Mouse (Mus musculus) heart, postnatal 36 days (tissue): Measurements from ENCODE around the gene Chd1. TPM values are rescaled to one million over a fixed set of nuclear protein-coding genes. Genes with fewer than 3 reads are reported as not detected.

ENCODE experiments used
- DNase-seq, 2 experiments: peaks; one replicate each; pipeline ENCODE4 v3.0.0; 2021 to 2022
- intact Hi-C: fragments of 180-260 bp; cut with DNase I; formaldehyde crosslinking; loops from one replicate; pipeline ENCODE4 v1.15.1; 2025
- total RNA-seq, 2 experiments: library from RNA; stranded (reverse); gene quantifications; 2 replicates each; pipeline ENCODE4 v1.2.3; 2021

Gene Chd1
- 10 to 100 TPM; 20.6 to 20.8 TPM for total RNA-seq

GRCm38 (mm10) chr17:15704475-15705300 is at the start of gene Chd1:
Gene Chd1 (plus strand): TSS chr17:15704967.
- peak; percentile 87 to 96 for DNase-seq
- intact Hi-C loops: loop anchor here (2.0 to 10.0 kb wide), 5 partner anchors 14 to 300 kb away; partner anchors contain the start of gene Prdm9

DNA sequence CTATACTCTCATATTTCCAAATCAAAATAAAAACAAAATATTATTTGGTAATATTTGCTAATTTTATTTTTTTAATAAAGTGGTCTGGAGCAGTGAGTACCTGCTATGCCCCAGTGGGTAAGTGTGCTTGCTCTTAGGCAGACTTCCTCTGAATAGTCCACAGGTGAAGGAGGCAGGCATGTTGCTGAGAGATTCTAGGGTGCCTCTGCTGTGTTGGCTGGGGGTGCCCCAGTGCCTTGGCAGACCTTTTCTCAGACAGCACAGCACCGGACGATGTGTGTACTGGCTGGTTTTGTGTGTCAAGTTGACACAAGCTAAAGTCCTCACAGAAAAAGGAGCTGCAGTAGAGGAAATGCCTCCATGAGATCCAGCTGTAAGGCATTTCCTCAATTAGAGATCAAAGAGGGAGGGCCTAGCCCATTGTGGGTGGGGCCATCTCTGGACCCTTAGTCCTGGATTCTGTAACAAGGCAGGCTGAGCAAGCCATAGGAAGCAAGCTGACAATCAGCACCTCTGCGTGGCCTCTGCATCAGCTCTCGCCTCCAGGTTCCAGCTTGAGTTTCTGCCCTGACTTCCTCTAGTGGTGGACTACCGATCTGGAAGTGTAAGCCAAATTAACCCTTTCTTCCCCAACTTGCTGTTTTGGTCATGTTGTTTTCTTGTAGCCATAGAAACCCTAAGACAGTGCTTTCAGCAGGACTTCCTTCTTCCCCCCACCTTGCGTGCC is 47.7 kb upstream of the Chd1 start:
- intact Hi-C loops: no loop called here
- DNase-seq: peak; percentile 10 to 13

DNA sequence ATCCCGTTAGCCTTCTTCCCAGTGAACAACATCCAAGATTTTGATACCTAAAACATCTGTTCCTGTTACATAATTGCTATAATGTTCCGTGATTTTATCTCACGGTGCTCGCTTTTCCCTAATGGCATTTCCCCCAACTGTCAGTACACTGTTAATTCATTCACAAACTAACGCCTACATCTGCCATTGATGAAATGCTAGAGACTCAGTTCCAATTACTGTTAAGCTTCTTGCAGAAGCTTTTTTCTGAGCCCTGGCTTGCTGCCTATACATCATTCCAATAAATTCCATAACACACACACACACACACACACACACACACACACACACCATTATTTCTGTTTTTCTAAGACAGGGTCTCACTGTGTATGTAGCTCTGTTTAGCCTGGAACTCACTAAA is 31.9 kb upstream of the Chd1 start:
- intact Hi-C loops: no loop called here
- DNase-seq: no peak

DNA sequence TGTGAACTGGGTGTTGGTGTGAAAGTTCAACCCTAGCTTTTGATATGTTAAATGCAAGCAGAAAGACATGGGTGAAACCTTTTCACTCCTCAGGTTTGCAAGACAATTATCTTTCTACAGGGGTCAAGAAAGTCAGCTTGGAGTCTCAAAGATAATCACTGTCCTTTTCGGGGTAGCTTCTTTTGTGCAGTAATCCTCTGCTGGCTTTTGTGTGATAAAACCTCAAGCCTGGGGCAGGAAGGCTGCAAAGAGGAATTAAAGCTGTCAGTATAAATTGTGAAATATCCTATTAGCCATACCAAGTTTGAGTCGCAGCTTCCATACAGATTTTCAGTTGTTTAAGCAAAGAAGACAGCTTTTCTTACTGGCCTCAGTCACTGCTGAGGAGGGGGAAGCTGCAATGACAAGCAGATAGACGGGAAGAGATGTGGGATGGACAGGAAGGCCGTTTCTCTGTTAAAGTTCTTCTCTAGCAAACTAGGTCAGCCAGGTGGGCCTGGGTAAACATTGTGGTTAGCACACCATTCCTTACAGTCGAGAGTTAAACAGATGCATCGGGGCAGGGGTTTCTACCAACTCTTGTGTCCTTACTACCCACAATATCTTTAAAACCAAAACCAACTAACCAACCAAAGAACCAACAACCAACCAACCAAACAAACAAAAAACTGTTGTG is 26.7 kb upstream of the Chd1 start:
- intact Hi-C loops: no loop called here
- DNase-seq: no peak

DNA sequence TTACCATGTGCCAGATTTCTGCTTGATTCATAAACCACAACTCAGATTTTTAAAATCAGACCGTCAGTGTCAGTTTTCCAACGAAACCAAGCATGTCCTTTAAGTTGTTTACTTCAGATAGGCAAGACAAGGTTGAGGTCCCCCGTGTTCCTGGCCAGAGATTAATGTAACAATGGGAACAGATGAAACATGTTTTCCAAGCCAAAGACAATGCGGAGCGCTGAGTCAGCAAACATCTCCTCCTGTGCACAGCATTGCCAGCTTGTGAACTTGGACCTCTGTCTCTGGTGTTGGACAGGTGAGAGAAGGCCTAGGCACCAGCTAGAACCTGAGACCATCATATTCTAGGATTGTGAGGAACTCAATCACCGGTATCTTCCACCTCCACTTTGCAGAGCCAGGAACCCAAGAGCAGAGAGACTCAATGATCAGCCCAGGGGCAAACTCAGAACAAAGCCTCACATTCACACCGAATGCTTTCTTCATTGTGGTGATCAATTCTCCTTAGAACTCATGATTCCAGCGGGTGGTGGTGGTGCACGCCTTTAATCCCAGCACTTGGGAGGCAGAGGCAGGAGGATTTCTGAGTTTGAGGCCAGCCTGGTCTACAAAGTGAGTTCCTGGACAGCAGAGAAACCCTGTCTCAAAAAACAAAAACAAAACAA is 24.7 kb upstream of the Chd1 start:
- no peak for DNase-seq
- intact Hi-C loops: no loop called here

DNA sequence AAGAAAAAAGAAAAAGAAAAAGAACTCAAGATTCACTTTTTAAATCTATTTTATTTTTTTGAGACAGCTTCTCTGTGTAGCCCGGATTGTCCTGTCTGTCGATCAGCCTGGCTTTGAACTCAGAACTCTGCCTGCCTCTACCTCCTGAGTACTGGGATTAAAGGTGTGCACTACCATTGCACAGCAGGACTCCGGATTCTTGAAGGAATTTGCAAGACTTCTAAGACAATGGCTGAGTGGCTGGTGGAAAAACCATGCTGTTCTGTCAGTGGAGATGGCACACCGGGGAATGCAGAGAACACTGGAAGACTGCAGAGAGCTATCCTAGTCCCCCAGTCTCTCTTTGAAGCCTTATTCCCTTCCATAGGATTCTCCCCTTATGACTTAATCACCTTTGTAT is 24.1 kb upstream of the Chd1 start:
- intact Hi-C loops: no loop called here

DNA sequence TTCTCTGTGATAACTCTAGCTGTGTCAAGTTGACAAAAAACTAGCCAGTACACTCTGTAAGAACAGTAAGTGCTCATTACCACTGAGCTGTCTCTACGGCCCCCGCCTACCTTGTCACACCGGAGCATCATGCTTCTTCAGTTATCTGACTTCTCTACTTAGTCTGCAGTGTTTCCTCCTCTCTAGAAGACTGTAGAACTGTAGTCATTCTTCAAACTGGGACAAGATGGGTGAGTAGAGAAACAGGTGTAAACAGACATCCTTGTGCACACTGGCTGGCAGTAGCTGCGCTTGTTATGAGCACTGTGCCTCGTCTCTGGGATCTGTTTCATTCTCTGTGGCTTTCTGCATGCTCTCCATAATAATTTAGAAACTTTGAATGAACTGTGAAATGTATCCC is 18.4 kb upstream of the Chd1 start:
- DNase-seq: no peak

More for the DNA sequence above, 24.1 kb upstream of the Chd1 start:
- no peak for DNase-seq

DNA sequence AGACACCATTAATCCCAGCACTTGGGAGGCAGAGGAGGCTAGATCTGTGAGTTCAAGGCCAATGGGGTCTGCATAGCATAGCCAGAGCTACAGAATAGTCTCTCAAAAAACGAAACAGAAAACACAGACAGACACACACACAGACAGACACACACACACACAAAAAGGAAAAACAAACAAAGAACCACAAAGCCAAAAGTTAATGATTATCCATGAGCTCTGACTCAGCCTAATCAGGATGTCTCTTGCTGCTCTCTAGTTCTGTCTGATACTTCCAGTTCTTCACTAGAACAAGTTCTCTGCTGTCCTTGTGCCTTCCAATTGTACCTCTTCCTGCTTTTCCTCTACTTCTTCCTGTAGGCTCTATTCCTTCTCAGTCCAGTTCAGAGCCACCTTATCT is 14.5 kb upstream of the Chd1 start:
- DNase-seq: no peak
- intact Hi-C loops: no loop called here

More for the DNA sequence above, 18.4 kb upstream of the Chd1 start:
- intact Hi-C loops: no loop called here

GRCm38 (mm10) chr17:15695566-15695965 is 9.2 kb upstream of the Chd1 start:
- no peak for DNase-seq
- intact Hi-C loops: no loop called here

DNA sequence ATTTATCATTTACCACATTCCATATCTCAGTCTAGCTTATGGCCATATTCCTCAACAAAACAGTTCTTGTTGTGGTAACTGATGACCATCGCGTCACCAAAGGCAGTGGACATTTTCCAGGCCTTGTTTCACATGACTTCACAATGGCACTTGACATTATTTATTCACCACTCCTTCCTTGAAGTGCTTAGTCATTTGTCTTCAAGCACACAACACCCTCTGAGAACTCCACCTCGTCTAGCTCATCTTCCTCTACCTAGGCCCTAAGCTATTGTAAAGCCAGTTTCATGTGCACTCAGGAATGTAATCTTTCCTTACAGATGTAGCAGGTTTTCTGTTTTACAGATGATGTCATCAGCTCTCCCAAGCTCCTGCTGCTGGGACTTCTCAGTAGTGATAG is 5.8 kb upstream of the Chd1 start:
- DNase-seq: no peak
- intact Hi-C loops: no loop called here

DNA sequence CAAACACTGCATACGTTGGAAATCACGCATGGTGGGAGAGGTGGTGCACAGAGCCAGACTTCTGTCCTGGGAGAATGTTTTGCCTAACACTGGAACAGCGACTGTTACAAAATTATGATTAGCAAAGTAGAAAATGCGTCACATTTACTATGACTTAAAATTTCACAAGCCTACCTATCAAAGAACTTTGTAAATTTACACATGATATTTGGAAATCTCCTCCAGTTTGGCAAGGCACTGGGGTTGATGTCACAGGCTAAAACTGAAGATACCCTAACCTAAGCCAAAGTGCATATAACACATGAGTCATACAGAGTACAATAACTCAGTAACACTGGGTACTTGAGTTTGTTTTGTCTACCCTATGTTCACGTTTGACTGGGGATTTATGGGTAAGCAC is 3.3 kb upstream of the Chd1 start:
- intact Hi-C loops: loop anchor here (5.0 to 10.0 kb wide), 3 partner anchors 39 to 297 kb away; partner anchors contain the start of gene Prdm9
- no peak for DNase-seq

GRCm38 (mm10) chr17:15704158-15704474 is 651 bp upstream of the Chd1 start:
- no peak for DNase-seq
- intact Hi-C loops: loop anchor here (2.0 to 10.0 kb wide), 4 partner anchors 15 to 299 kb away; partner anchors contain the start of gene Prdm9

DNA sequence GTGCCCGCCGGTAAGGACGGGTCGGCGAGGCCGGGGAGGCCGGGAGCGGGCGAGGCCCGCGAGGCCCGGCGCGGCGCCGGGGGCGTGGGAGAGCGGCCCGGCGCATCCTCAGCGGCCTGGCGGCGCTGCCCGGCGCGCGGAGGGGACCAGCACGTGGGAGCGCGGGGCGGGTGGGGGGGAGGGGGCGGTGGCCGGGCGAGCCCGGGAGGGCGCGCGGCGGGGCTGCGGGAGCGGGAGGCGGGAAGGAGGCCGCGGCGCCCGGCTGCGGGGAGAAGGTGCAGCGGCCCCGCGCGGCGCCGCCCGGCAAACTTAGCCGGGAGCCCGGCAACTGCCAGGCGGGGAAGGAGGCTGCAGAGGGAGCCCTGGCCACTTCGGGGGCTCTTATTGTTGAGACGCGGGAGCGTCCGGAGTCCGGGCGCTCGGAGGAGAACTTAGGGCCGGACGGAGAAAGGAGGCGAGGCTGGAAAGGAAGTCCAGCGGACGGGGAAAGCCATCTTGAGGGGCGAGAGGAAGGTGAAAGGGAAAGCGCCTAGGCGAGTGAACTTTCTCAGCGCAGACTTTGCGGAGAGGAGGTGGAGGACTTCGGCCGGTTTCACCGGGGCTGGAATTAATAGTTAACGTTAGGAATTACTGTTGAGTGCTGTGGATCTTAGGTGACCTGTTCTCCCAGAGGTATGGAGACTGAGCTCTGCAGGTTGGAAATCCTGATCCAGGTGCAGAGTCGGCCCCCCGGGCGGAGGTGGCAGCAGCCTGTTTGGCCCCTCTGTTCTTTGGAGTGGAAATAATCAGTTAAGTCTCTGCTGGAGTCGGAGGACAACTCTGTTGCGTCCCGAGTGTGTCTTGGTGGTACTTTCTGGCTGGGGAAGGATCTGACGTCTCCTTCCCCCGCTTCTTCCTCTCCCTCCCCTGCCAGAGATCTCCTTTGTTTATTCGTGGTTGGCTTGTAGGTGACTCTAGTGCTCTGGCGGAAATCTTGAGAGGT is 827 bp downstream of the Chd1 start:
- peak; percentile 48 to 71 for DNase-seq
- intact Hi-C loops: loop anchor here (2.0 to 10.0 kb wide), 3 partner anchors 13 to 301 kb away; no protein-coding TSS in a partner anchor

DNA sequence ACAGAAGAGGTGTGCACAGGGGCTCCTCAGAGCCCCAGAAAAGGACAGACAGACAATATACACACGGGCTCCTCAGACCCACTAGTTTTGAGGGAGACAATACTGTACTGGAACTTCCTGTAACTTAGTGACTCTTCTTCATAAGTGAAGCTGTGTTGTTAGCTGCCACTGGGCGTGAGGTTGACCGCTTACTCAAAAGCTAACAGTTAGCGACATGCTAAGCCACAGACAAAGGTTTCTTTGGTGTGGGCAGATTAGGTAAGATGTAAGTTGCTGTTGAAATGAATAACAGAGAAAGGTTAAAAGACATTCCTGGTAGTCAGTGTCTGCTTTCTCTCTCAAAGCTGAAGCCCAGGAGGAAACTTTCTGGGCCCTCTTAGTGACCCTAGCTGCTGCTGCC is 9.7 kb downstream of the Chd1 start:
- intact Hi-C loops: no loop called here
- DNase-seq: no peak

GRCm38 (mm10) chr17:15715013-15715902 is 10.5 kb downstream of the Chd1 start:
- peak; percentile 19 to 44 for DNase-seq
- intact Hi-C loops: no loop called here

DNA sequence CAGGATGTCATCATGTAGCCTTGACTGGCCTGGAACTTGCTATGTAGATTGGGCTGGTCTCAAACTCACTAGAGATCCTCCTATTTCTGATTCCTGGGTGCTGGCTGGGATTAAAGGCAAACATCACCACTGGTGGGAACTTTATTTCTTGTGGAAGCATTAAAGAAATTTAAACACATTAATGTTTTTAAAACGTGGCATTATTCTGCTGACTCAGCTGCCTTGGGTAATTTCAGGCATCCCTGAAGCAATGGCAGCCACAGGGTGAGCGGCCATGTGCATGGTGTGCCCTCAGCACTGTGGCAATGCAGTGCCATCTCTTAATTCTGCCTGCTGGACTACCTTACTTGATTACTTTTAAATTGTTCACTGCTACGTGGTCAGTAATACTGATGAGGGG is 11.2 kb downstream of the Chd1 start:
- intact Hi-C loops: no loop called here
- no peak for DNase-seq

DNA sequence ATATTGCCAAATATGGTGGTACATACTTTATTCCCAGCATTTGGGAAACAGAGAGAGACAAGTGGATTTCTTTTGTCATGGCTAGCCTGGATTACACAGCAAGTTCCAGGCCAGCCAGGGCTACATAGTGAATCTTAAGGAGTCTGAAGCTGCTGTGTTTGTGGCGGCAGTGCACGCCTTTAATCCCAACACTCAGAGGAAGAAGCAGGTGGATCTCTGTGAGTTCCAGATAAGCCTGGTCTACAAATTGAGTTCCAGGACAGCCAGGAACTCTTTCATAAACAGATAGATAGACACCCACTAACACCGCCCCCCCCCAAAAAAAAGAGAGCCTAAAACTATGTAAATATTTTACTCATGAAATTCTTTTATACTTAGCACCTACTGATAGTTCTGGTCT is 16.1 kb downstream of the Chd1 start:
- DNase-seq: no peak
- intact Hi-C loops: loop anchor here (5.0 kb wide), 2 partner anchors 139 to 194 kb away; partner anchors contain the start of gene Pdcd2

DNA sequence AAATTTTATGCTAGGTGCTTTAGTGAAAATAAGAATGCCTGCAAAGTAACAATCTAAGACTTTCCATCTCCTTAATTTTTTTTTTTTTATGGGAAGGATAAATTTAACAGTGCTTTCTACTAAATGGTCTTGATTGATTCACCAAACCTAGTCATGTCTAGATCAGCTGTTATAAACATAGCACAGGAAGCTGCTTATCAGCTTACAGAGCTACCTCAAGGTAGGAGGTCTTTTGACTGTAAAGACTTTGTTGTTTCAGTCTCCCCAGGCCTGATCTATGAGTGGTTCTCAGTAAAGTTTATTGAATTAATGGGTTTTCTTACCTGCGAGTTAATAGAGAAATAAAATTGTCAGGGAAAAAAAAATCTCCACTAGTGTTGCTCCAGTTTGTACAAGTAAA is 18.5 kb downstream of the Chd1 start:
- intact Hi-C loops: loop anchor here (5.0 kb wide), 2 partner anchors 141 to 196 kb away; partner anchors contain the start of gene Pdcd2

More for the DNA sequence above, 18.5 kb downstream of the Chd1 start:
- DNase-seq: no peak
